Mouse (Mus musculus): Measurements from ENCODE around the gene Prr14. TPM values are rescaled to one million over a fixed set of nuclear protein-coding genes. Genes with fewer than 3 reads are reported as not detected.

The Prr14 gene
- 13.1 and 16.1 TPM in 2 replicates for polyA plus RNA-seq (2021; fragmentation: Nextera tagmentation)
- long read RNA-seq, experiment 1, partial matches to known transcripts = 2 of 7 reads
- long read RNA-seq, experiment 1, other reads (novel, unspliced or antisense) = 5 of 7 reads
- long read RNA-seq, experiment 2, transcript Prr14-201 (11 exons, 2,402 nt) = major isoform, 8 of 26 reads
- long read RNA-seq, experiment 2, partial matches to known transcripts = 12 of 26 reads
- long read RNA-seq, experiment 2, other reads (novel, unspliced or antisense) = 4 of 26 reads

DNA sequence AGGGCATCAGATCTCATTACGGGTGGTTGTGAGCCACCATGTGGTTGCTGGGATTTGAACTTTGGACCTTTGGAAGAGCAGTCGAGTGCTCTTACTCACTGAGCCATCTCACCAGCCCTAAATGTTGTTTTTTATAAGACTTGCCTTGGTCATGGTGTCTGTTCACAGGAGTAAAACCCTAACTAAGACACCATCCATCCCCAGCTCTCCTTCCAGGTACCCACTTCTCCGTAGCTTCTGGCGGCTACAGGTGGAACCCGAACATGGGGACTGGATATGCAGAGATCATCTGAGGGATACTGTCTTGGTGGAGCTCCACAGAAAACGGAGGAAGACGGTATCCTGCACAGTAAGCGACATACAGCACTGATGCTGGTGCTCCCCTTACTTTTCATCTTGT, at the start of gene Prr14:
Gene Prr14, plus strand, starts transcription at position 301 of the 400 bp plus-strand sequence.

GRCm38 (mm10) chr7:127421388-127422191, 37.8 kb upstream of the Prr14 start, which contains the start of gene Zfp688:
Gene Zfp688, minus strand, starts transcription at chr7:127422068.

DNA sequence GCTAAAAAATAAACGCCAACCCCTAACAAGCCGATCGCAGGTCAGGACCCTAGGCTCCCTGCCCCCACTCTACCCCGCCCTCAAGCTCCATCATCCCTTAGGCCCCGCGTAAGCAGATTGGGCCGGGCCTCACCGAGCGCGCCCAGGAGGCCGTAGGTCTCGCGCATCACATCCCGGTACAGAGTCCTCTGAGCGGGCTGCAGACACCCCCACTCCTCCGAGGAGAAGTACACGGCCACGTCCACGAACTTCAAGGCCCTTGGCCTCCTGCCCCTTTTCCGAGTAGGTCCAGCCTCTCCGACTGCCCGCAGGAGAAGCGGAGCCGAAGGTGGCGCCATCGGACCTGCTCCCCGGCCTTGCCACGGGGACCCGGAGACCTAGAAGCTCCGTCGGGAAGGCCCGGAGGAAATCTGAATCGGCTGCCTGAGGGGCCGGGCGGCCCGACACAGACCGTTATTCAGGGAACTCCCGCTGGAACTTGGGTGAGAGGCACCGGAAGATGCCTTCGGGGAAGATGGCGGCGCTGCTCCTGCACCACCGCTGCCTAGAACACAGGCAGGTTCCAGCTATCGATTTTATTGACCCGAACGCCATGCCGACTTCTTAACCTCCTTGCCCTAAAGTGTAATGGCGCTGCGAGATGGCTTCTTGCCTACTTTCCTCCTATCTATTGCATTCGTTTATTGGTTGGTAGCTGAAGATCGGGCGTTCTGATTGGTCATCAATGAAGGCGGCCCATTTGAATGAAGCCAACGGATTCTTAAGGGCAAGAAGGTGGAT, 10.7 kb upstream of the Prr14 start, which contains the start of gene Zfp689:
Gene Zfp689, minus strand, starts transcription at position 638 of the 780 bp plus-strand sequence.

DNA sequence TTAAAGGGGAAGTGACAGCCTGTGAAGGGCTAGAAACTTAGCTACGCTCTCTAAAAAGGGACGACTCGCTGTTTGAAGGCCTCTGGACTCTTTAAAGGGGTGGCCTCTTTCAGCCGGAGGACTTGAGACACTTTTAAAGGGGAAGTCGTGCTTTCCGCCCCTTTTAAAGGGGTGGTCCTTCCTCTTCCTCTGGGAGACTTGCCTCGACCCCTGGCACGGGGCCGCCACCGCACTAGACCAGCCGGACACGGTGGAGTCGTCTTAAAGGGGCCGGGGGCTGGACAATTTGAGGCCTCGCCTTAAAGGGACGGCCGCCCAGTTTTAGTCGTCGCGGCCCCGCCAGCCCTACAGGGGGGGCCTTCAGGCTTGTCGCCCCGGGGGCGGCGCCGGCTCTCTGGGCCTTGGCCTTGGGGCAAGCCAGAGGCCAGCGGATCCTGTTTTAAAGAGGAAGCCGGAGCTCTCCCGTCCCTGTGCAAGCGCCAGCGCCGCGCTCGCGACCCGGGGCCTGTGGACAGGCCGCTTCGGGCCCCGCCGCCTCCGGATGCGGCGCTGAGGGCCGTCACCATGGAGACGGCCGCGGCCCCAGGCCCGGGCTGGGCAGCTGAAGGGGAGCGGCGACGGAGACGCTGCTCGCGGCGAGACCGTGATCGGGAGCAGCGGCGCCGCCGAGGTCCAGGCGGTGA, 19.4 kb downstream of the Prr14 start, which contains the start of gene Fbrs:
Gene Fbrs, plus strand, starts transcription at position 565 of the 683 bp plus-strand sequence.

DNA sequence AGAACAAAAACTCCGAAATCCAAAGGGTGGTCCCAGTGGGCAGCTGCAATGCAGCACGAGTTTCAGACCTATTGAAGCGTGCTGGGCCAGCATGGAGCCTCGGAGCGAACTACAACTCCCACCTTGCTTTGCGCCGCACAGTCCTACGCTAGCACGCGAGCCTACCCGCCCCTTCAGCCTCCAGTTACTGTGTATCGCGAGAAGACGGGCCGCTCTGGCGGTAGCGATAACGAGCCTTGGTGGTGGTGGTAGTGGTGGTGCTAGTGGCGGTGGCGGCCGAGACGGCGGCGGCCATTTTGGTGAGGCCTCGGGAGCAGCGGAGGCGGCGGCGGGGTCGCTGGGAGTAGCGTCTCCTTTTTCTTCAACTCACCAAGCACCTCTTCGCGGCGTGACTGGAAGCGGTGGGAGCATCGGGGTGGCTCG, 52.4 kb downstream of the Prr14 start, which contains the start of gene Srcap:
Gene Srcap, plus strand, starts transcription at position 176 of the 423 bp plus-strand sequence.

GRCm38 (mm10) chr7:127519284-127519683, 59.9 kb downstream of the Prr14 start, which contains the start of gene Gm42715:
Gene Gm42715, plus strand, starts transcription at chr7:127519584.

Small RNA genes within 50 kb of the gene (microRNA-seq; reads per million reads assigned to microRNA genes)
- not detected for gene Gm47278
- not detected for gene Mir7060

Other genes starting within 250 kb of the Prr14 start
- 12.1 and 12.3 TPM in 2 replicates for gene Zfp553, start 226.6 kb upstream of the Prr14 start, polyA plus RNA-seq (2021; fragmentation: Nextera tagmentation)
- 1.3 and 2.0 TPM in 2 replicates for gene Sept1, start 226.5 kb upstream of the Prr14 start, polyA plus RNA-seq (2021; fragmentation: Nextera tagmentation)
- gene Zfp771, start 215.3 kb upstream of the Prr14 start, polyA plus RNA-seq (2021; fragmentation: Nextera tagmentation) = 61.1 and 73.1 TPM in 2 replicates
- 66.6 and 67.2 TPM in 2 replicates for gene Dctpp1, start 198.9 kb upstream of the Prr14 start, polyA plus RNA-seq (2021; fragmentation: Nextera tagmentation)
- 60.4 and 69.7 TPM in 2 replicates for gene Sephs2, start 185.6 kb upstream of the Prr14 start, polyA plus RNA-seq (2021; fragmentation: Nextera tagmentation)
- gene Itgal, start 163.4 kb upstream of the Prr14 start, polyA plus RNA-seq (2021; fragmentation: Nextera tagmentation) = 0.04 and 0.14 TPM in 2 replicates
- gene Zfp768, start 114.0 kb upstream of the Prr14 start, polyA plus RNA-seq (2021; fragmentation: Nextera tagmentation) = 1.9 and 2.1 TPM in 2 replicates
- gene Zfp747, start 83.6 kb upstream of the Prr14 start, polyA plus RNA-seq (2021; fragmentation: Nextera tagmentation) = 3.3 and 3.5 TPM in 2 replicates
- 1.6 and 2.0 TPM in 2 replicates for gene 9130019O22Rik, start 72.4 kb upstream of the Prr14 start, polyA plus RNA-seq (2021; fragmentation: Nextera tagmentation)
- 3.6 TPM in 2 replicates for gene E430018J23Rik, start 66.0 kb upstream of the Prr14 start, polyA plus RNA-seq (2021; fragmentation: Nextera tagmentation)
- gene Zfp764, start 52.8 kb upstream of the Prr14 start, polyA plus RNA-seq (2021; fragmentation: Nextera tagmentation) = 2.1 and 3.2 TPM in 2 replicates
- 30.1 and 32.4 TPM in 2 replicates for gene Zfp688, start 37.5 kb upstream of the Prr14 start, polyA plus RNA-seq (2021; fragmentation: Nextera tagmentation)
- 3.2 TPM in 2 replicates for gene Zfp689, start 10.5 kb upstream of the Prr14 start, polyA plus RNA-seq (2021; fragmentation: Nextera tagmentation)
- gene Fbrs, start 19.6 kb downstream of the Prr14 start, polyA plus RNA-seq (2021; fragmentation: Nextera tagmentation) = 4.1 and 5.4 TPM in 2 replicates
- 11.6 and 14.6 TPM in 2 replicates for gene Srcap, start 52.4 kb downstream of the Prr14 start, polyA plus RNA-seq (2021; fragmentation: Nextera tagmentation)
- 1.3 and 2.9 TPM in 2 replicates for gene Gm42715, start 60.0 kb downstream of the Prr14 start, polyA plus RNA-seq (2021; fragmentation: Nextera tagmentation)
- gene Tmem265, start 101.8 kb downstream of the Prr14 start, polyA plus RNA-seq (2021; fragmentation: Nextera tagmentation) = 0.69 TPM in 1 of 2 replicates, not detected in the other
- 17.9 and 19.5 TPM in 2 replicates for gene Phkg2, start 113.7 kb downstream of the Prr14 start, polyA plus RNA-seq (2021; fragmentation: Nextera tagmentation)
- gene Ccdc189, start 129.0 kb downstream of the Prr14 start, polyA plus RNA-seq (2021; fragmentation: Nextera tagmentation) = 14.1 and 19.3 TPM in 2 replicates
- gene Rnf40, start 129.2 kb downstream of the Prr14 start, polyA plus RNA-seq (2021; fragmentation: Nextera tagmentation) = 8.5 and 10.1 TPM in 2 replicates
- gene Zfp629, start 156.2 kb downstream of the Prr14 start, polyA plus RNA-seq (2021; fragmentation: Nextera tagmentation) = 2.6 and 3.4 TPM in 2 replicates
- 5.1 and 6.0 TPM in 2 replicates for gene Bcl7c, start 249.3 kb downstream of the Prr14 start, polyA plus RNA-seq (2021; fragmentation: Nextera tagmentation)

Measured in layer of hippocampus, adult 6 months (tissue).